Mouse (Mus musculus) testis, adult 2 months (tissue): ENCODE measurements at regions not wholly inside any gene's neighbourhood (a gene's known extent, or its start where the extent isn't known, plus 50 kb on each side); places are given as distances from the start of the nearest gene placed in this dataset.

Source experiments
- CTCF ChIP-seq: fragments of 200-500 bp; IDR thresholded peaks from 2 replicates; pipeline ENCODE4 v1.5.1; 2012; ENCODE audit warnings: low read depth, mild to moderate bottlenecking, inconsistent platforms, low read length, moderate library complexity; ENCODE audit not compliant: control insufficient read depth, insufficient read depth, insufficient replicate concordance
- POLR2A ChIP-seq: fragments of 200-500 bp; IDR thresholded peaks from 2 replicates; pipeline ENCODE4 v1.6.1; 2012; ENCODE audit warnings: low read depth, mild to moderate bottlenecking, inconsistent platforms, low read length, moderate library complexity; ENCODE audit not compliant: control insufficient read depth

DNA sequence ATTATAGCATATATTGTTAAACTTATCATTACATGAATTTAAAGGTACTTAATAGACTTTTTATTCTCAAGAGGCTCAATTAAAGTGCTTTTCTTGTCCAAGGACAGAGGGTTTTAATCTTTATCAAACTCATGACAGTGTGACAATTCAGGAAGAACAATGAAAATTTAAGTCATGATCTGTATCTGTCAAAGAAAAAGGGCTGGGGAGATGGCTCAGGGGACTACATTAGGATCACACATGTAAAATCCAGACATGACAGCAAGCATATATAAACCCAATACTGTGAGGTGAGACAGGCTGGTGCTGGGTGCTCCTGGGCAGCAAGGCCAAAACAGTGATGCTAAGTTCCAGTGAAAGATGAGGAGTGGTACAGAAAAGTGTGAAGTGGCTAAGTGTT is 327.3 kb upstream of the Aco1 start:
- TF ChIP-seq POLR2A, result no peak
- no peak for TF ChIP-seq CTCF
